Mouse (Mus musculus) MEL (cell line): ENCODE results near the gene Sipa1l1. TPM values are rescaled to one million over a fixed set of nuclear protein-coding genes. Genes with fewer than 3 reads are reported as not detected.

Source experiments
- DNase-seq: peaks from one replicate; pipeline ENCODE4 v3.0.0; 2011; ENCODE audit warnings: low read depth, low spot score
- H3K27ac ChIP-seq: 2 replicates; pipeline ENCODE4 v1.5.1; 2012; ENCODE audit warnings: low read depth, mild to moderate bottlenecking, control low read depth, low read length, moderate library complexity; ENCODE audit not compliant: control insufficient read depth
- H3K27me3 ChIP-seq, 2 experiments: fragments of 150-350 bp in 1 of 2; sonication (generic) in 1 of 2; 2 replicates each; pipeline ENCODE4 v1.6.1; 2012; ENCODE audit warnings: low read length in 2 of 2, mild to moderate bottlenecking in 2 of 2, improper control_type of control experiment in 1 of 2, moderate library complexity in 1 of 2; ENCODE audit not compliant: insufficient read depth in 2 of 2, control insufficient read depth in 1 of 2
- H3K36me3 ChIP-seq, 2 experiments: 2 replicates each; pipeline ENCODE4 v1.6.1; 2012 to 2014; ENCODE audit warnings: low read length in 2 of 2, improper control_type of control experiment in 1 of 2, inconsistent platforms in 1 of 2, mild to moderate bottlenecking in 1 of 2; ENCODE audit not compliant: insufficient read depth in 2 of 2, control insufficient read depth in 1 of 2
- H3K4me1 ChIP-seq, 2 experiments: fragments of 150-350 bp in 1 of 2; sonication (generic) in 1 of 2; 2 replicates each; pipeline ENCODE4 v1.6.1; 2012; ENCODE audit warnings: low read length in 2 of 2, improper control_type of control experiment in 1 of 2, mild to moderate bottlenecking in 1 of 2; ENCODE audit not compliant: insufficient read depth in 2 of 2, control insufficient read depth in 1 of 2
- H3K4me3 ChIP-seq, 2 experiments: fragments of 150-350 bp in 1 of 2; sonication (generic) in 1 of 2; 2 replicates each; pipeline ENCODE4 v1.5.1; 2012; ENCODE audit warnings: low read depth in 2 of 2, low read length in 2 of 2, mild to moderate bottlenecking in 2 of 2, moderate library complexity in 2 of 2, control low read depth in 1 of 2, improper control_type of control experiment in 1 of 2; ENCODE audit not compliant: control insufficient read depth in 1 of 2, insufficient read depth in 1 of 2
- H3K79me2 ChIP-seq: 2 replicates; pipeline ENCODE4 v1.6.1; 2012; ENCODE audit warnings: mild to moderate bottlenecking, low read length, moderate library complexity; ENCODE audit not compliant: control insufficient read depth, poor library complexity, insufficient read depth
- H3K9ac ChIP-seq: 2 replicates; pipeline ENCODE4 v1.6.1; 2012; ENCODE audit warnings: low read depth, mild to moderate bottlenecking, control low read depth, low read length, moderate library complexity; ENCODE audit not compliant: control insufficient read depth, poor library complexity, severe bottlenecking
- H3K9me3 ChIP-seq: fragments of 150-350 bp; sonication (generic); replicated peaks from 2 replicates; pipeline ENCODE4 v1.6.1; 2012; ENCODE audit warnings: mild to moderate bottlenecking, low read length, improper control_type of control experiment, moderate library complexity; ENCODE audit not compliant: insufficient read depth
- CHD1 ChIP-seq: IDR thresholded peaks from 2 replicates; pipeline ENCODE4 v1.6.1; 2012; ENCODE audit warnings: low read depth, mild to moderate bottlenecking, inconsistent platforms, low read length, improper control_type of control experiment
- ELF1 ChIP-seq: IDR thresholded peaks from 2 replicates; pipeline ENCODE4 v1.6.1; 2014; ENCODE audit warnings: low read depth, mild to moderate bottlenecking, inconsistent platforms, low read length, improper control_type of control experiment, moderate library complexity
- GABPA ChIP-seq: IDR thresholded peaks from 2 replicates; pipeline ENCODE4 v1.6.1; 2012; ENCODE audit warnings: low read depth, mild to moderate bottlenecking, inconsistent platforms, low read length, improper control_type of control experiment, moderate library complexity
- HCFC1 ChIP-seq: IDR thresholded peaks from 2 replicates; pipeline ENCODE4 v1.6.1; 2012; ENCODE audit warnings: low read depth, mild to moderate bottlenecking, inconsistent platforms, low read length, improper control_type of control experiment, moderate library complexity
- JUND ChIP-seq: IDR thresholded peaks from 2 replicates; pipeline ENCODE4 v1.6.1; 2011; ENCODE audit warnings: low read depth, mild to moderate bottlenecking, improper control_type of control experiment, low read length
- KAT2A ChIP-seq: conservative IDR thresholded peaks from 2 replicates; pipeline ENCODE4 v1.6.1; 2012; ENCODE audit warnings: low read depth, low read length, improper control_type of control experiment, inconsistent platforms
- MAFK ChIP-seq: IDR thresholded peaks from 2 replicates; pipeline ENCODE4 v1.6.1; 2011; ENCODE audit warnings: low read depth, mild to moderate bottlenecking, low read length, improper control_type of control experiment, borderline replicate concordance
- MAX ChIP-seq: IDR thresholded peaks from 2 replicates; pipeline ENCODE4 v1.6.1; 2011; ENCODE audit warnings: low read length, improper control_type of control experiment
- MEF2A ChIP-seq: IDR thresholded peaks from 2 replicates; pipeline ENCODE4 v1.6.1; 2014; ENCODE audit warnings: low read depth, mild to moderate bottlenecking, inconsistent platforms, low read length, improper control_type of control experiment; ENCODE audit not compliant: poor library complexity, insufficient replicate concordance, severe bottlenecking; ENCODE audit errors: extremely low read depth
- MXI1 ChIP-seq: IDR thresholded peaks from 2 replicates; pipeline ENCODE4 v1.6.1; 2011; ENCODE audit warnings: mild to moderate bottlenecking, low read depth, low read length, improper control_type of control experiment
- MYB ChIP-seq: IDR thresholded peaks from 2 replicates; pipeline ENCODE4 v1.6.1; 2011; ENCODE audit warnings: mild to moderate bottlenecking, low read depth, low read length, improper control_type of control experiment
- MYC ChIP-seq: IDR thresholded peaks from 2 replicates; pipeline ENCODE4 v1.6.1; 2011; ENCODE audit warnings: low read depth, mild to moderate bottlenecking, low read length, improper control_type of control experiment, moderate library complexity
- NELFE ChIP-seq: IDR thresholded peaks from 2 replicates; pipeline ENCODE4 v1.6.1; 2011; ENCODE audit warnings: low read depth, low read length, improper control_type of control experiment
- NRF1 ChIP-seq: IDR thresholded peaks from 2 replicates; pipeline ENCODE4 v1.6.1; 2014; ENCODE audit warnings: low read depth, mild to moderate bottlenecking, inconsistent platforms, low read length, improper control_type of control experiment, moderate library complexity; ENCODE audit not compliant: poor library complexity, insufficient read depth, severe bottlenecking
- POLR2A ChIP-seq, 2 experiments: IDR thresholded peaks; 2 replicates each; pipeline ENCODE4 v1.6.1; 2011 to 2012; ENCODE audit warnings: low read length in 2 of 2, mild to moderate bottlenecking in 2 of 2, control low read depth in 1 of 2, improper control_type of control experiment in 1 of 2, low read depth in 1 of 2, moderate library complexity in 1 of 2; ENCODE audit not compliant: control insufficient read depth in 1 of 2, insufficient read depth in 1 of 2, poor library complexity in 1 of 2
- RCOR1 ChIP-seq: IDR thresholded peaks from 2 replicates; pipeline ENCODE4 v1.6.1; 2012; ENCODE audit warnings: low read depth, mild to moderate bottlenecking, inconsistent platforms, low read length, improper control_type of control experiment
- SIN3A ChIP-seq: IDR thresholded peaks from 2 replicates; pipeline ENCODE4 v1.6.1; 2012; ENCODE audit warnings: low read length, improper control_type of control experiment, inconsistent platforms
- SMC3 ChIP-seq: IDR thresholded peaks from 2 replicates; pipeline ENCODE4 v1.6.1; 2011; ENCODE audit warnings: low read depth, low read length, improper control_type of control experiment
- TBP ChIP-seq: IDR thresholded peaks from 2 replicates; pipeline ENCODE4 v1.8.0; 2011; ENCODE audit warnings: low read depth, low read length, improper control_type of control experiment
- UBTF ChIP-seq: IDR thresholded peaks from 2 replicates; pipeline ENCODE4 v1.6.1; 2012; ENCODE audit warnings: low read depth, mild to moderate bottlenecking, inconsistent platforms, low read length, improper control_type of control experiment, moderate library complexity, borderline replicate concordance; ENCODE audit not compliant: insufficient read depth
- ZC3H11A ChIP-seq: IDR thresholded peaks from 2 replicates; pipeline ENCODE4 v1.6.1; 2012; ENCODE audit warnings: low read depth, mild to moderate bottlenecking, inconsistent platforms, low read length, improper control_type of control experiment
- ZKSCAN1 ChIP-seq: IDR thresholded peaks from 2 replicates; pipeline ENCODE4 v1.6.1; 2012; ENCODE audit warnings: low read depth, mild to moderate bottlenecking, inconsistent platforms, low read length, improper control_type of control experiment, moderate library complexity
- ZMIZ1 ChIP-seq: IDR thresholded peaks from 2 replicates; pipeline ENCODE4 v1.6.1; 2012; ENCODE audit warnings: low read depth, mild to moderate bottlenecking, inconsistent platforms, low read length, improper control_type of control experiment, moderate library complexity
- polyA plus RNA-seq, 2 experiments: library from polyadenylated mRNA; stranded (reverse) in 1 of 2; unstranded in 1 of 2; fragments of >175 nt in 1 of 2; fragments of >200 nt in 1 of 2; gene quantifications; 2 replicates each; pipeline versions ENCODE4 v1.2.1 to v1.2.4; 2012; ENCODE audit warnings: low replicate concordance in 2 of 2, low read depth in 1 of 2; ENCODE audit not compliant: insufficient read length in 2 of 2, insufficient read depth in 1 of 2, missing spikeins in 1 of 2
- total RNA-seq: library from RNA; depleted of rRNA; stranded (reverse); fragments of 300-350 nt; gene quantifications from 2 replicates; pipeline ENCODE4 v1.2.3, GENCODE M21; 2012

The Sipa1l1 gene
- total and polyA plus RNA-seq, 3 experiments: 18.1 to 42.7 (median 19.3) TPM

GRCm38 (mm10) chr12:82190582-82190965 is 21.5 kb downstream of the Sipa1l1 start:
- Histone ChIP-seq H3K4me3 (no peak overlapping the region), H3K36me3 (peaks cover 2 to 4% of the 10 kb centered on the region in 2 experiments; a peak in 3 of 4 replicates), H3K9me3 (no peaks in the 10 kb centered on the region), H3K79me2 (peaks cover 2% of the 10 kb centered on the region; the same call in 1 of the 2 replicates), H3K4me1 (peaks cover 0 to 6% of the 10 kb centered on the region in 2 experiments; a peak in 3 of 4 replicates), H3K27ac (no peak overlapping the region), H3K9ac (no peak overlapping the region), H3K27me3 (no peaks in the 10 kb centered on the region)
- TF ChIP-seq SMC3: no peak
- TF ChIP-seq ZKSCAN1: no peak
- TF ChIP-seq CHD1: no peak
- no peak for TF ChIP-seq HCFC1
- no peak for TF ChIP-seq KAT2A
- no peak for TF ChIP-seq NRF1
- no peak for TF ChIP-seq ELF1
- TF ChIP-seq MAX: no peak
- no peak for TF ChIP-seq RCOR1
- TF ChIP-seq MYC: no peak
- no peak for TF ChIP-seq MXI1
- DNase-seq: no peak

- no peak for TF ChIP-seq SMC3
- TF ChIP-seq ZMIZ1: no peak
- TF ChIP-seq SIN3A: no peak
- no peak for TF ChIP-seq UBTF
- no peak for TF ChIP-seq MAFK
- peaks cover 2% of the 10 kb centered on the region; the same call in 1 of the 2 replicates for H3K79me2 ChIP-seq
- peaks cover 2 to 12% of the 10 kb centered on the region in 2 experiments; a peak in 3 of 4 replicates for H3K36me3 ChIP-seq
- DNase-seq: no peak
- no peaks in the 10 kb centered on the region for H3K27me3 ChIP-seq
- no peak overlapping the region for H3K4me3 ChIP-seq
- H3K27ac ChIP-seq: no peak overlapping the region
- no peaks in the 10 kb centered on the region for H3K9me3 ChIP-seq
- H3K9ac ChIP-seq: no peak overlapping the region
- H3K4me1 ChIP-seq: peaks cover 2 to 10% of the 10 kb centered on the region in 2 experiments
Observed at GRCm38 (mm10) chr12:82191686-82192085, 22.6 kb downstream of the Sipa1l1 start.

GRCm38 (mm10) chr12:82192641-82193054 is 23.5 kb downstream of the Sipa1l1 start:
- Histone ChIP-seq H3K27ac (no peak overlapping the region), H3K4me3 (no peak overlapping the region), H3K36me3 (peaks cover 2 to 17% of the 10 kb centered on the region in 2 experiments; a peak in 3 of 4 replicates), H3K4me1 (peaks cover 5 to 7% of the 10 kb centered on the region in 2 experiments; a peak in 3 of 4 replicates), H3K9me3 (no peaks in the 10 kb centered on the region), H3K27me3 (no peaks in the 10 kb centered on the region), H3K79me2 (peaks cover 2% of the 10 kb centered on the region; the same call in 1 of the 2 replicates), H3K9ac (no peak overlapping the region)
- TF ChIP-seq POLR2A (IDR thresholded peaks at IDR 0.05; ENCODE audit: control insufficient read depth in 1 of 2, insufficient read depth in 1 of 2, low read depth in 1 of 2, low read length in 2 of 2, poor library complexity in 1 of 2) (no peak), MYB (no peak), JUND (no peak), MEF2A (no peak), MAFK (no peak), ELF1 (no peak), MXI1 (no peak), GABPA (no peak), NELFE (no peak), ZC3H11A (no peak), TBP (no peak)
- no peak for DNase-seq
